In genomic region chr17:47596839-47597164, GRCm38 (mm10) we compare ENCODE assay signal across 8 mouse cellular contexts. TPM values are rescaled to one million over a fixed set of nuclear protein-coding genes. Genes with fewer than 3 reads are reported as not detected.
DNase-seq lines count a peak whose midpoint lies in the region; ATAC-seq and TF ChIP-seq lines count a peak whose summit lies in the region.

No protein-coding gene starts in this region.

- 64% methylated on average over 5 of the region's 5 CpGs for WGBS in heart, embryonic 10.5 days
- 48% methylated on average over 5 of the region's 5 CpGs for WGBS in liver, postnatal 0 days (ENCODE audit: insufficient replicate concordance)

- TF ChIP-seq CTCF in MEL (IDR thresholded peaks at IDR 0.05 in 2 of 3, conservative IDR thresholded peaks at IDR 0.05 in 1 of 3; ENCODE audit: control insufficient read depth in 1 of 3, insufficient read depth in 1 of 3, low read depth in 2 of 3, low read length in 3 of 3, poor library complexity in 1 of 3, severe bottlenecking in 1 of 3) = no peak
- no peak for TF ChIP-seq CTCF in liver, postnatal 0 days (IDR thresholded peaks at IDR 0.05; ENCODE audit: low read depth)

- peak overlapping the region; percentile 96 for H3K4me3 ChIP-seq in heart, embryonic 10.5 days
- no peak overlapping the region for H3K4me3 ChIP-seq in MEL (ENCODE audit: control insufficient read depth in 1 of 2, insufficient read depth in 1 of 2, low read depth in 2 of 2, low read length in 2 of 2)
- H3K4me3 ChIP-seq in liver, postnatal 0 days (ENCODE audit: low read depth, low read length) = peak overlapping the region; percentile 95

- H3K36me3 ChIP-seq in heart, embryonic 10.5 days = peaks cover 63% of the 10 kb centered on the region
- peaks cover 0 to 57% of the 10 kb centered on the region in 2 experiments; a peak in 2 of 4 replicates for H3K36me3 ChIP-seq in MEL (ENCODE audit: control insufficient read depth in 1 of 2, insufficient read depth in 2 of 2, low read length in 2 of 2)
- H3K36me3 ChIP-seq in liver, postnatal 0 days (replicated peaks; ENCODE audit: insufficient read depth, low read length) = peaks cover 52% of the 10 kb centered on the region

- peaks cover 50% of the 10 kb centered on the region for H3K4me1 ChIP-seq in heart, embryonic 10.5 days
- H3K4me1 ChIP-seq in MEL (ENCODE audit: control insufficient read depth in 1 of 2, insufficient read depth in 2 of 2, low read length in 2 of 2) = peaks cover 20 to 67% of the 10 kb centered on the region in 2 experiments
- H3K4me1 ChIP-seq in liver, postnatal 0 days (ENCODE audit: insufficient read depth) = peaks cover 49% of the 10 kb centered on the region

- H3K79me2 ChIP-seq in MEL (ENCODE audit: control insufficient read depth, insufficient read depth, low read length, poor library complexity) = peaks cover 28% of the 10 kb centered on the region

- H3K27me3 ChIP-seq in heart, embryonic 10.5 days (ENCODE audit: insufficient read depth, poor library complexity, severe bottlenecking) = no peaks in the 10 kb centered on the region
- no peaks in the 10 kb centered on the region for H3K27me3 ChIP-seq in MEL (ENCODE audit: control insufficient read depth in 1 of 2, insufficient read depth in 2 of 2, low read length in 2 of 2)
- H3K27me3 ChIP-seq in liver, postnatal 0 days (ENCODE audit: insufficient read depth, low read length) = no peaks in the 10 kb centered on the region

- TF ChIP-seq RAD21 in MEL (IDR thresholded peaks at IDR 0.05; ENCODE audit: low read depth, low read length) = no peak

- no peak for TF ChIP-seq EP300 in MEL (IDR thresholded peaks at IDR 0.05; ENCODE audit: low read depth in 1 of 2, low read length in 2 of 2)
- no peak; the same call in 1 of the 2 replicates for TF ChIP-seq EP300 in liver, postnatal 0 days (IDR thresholded peaks at IDR 0.05; ENCODE audit: low read depth)

- no peak for DNase-seq in heart, embryonic 10.5 days (ENCODE audit: low spot score)
- DNase-seq in heart, postnatal 25 days (ENCODE audit: low spot score) = no peak
- no peak for DNase-seq in MEL (ENCODE audit: low read depth, low spot score)
- peak; percentile 10 to 15 for DNase-seq in heart, postnatal 14 days
- DNase-seq in liver, postnatal 0 days = peak; percentile 30
- DNase-seq in cerebellum, postnatal 4 days (ENCODE audit: low spot score in 2 of 2) = no peak
- no peak for DNase-seq in layer of hippocampus, postnatal 14 days (ENCODE audit: low spot score in 2 of 2)

- H3K9me3 ChIP-seq in heart, embryonic 10.5 days = no peaks in the 10 kb centered on the region
- H3K9me3 ChIP-seq in MEL (replicated peaks; ENCODE audit: insufficient read depth, low read length) = no peaks in the 10 kb centered on the region
- H3K9me3 ChIP-seq in liver, postnatal 0 days (ENCODE audit: low read length) = no peaks in the 10 kb centered on the region

- TF ChIP-seq POLR2A in MEL (IDR thresholded peaks at IDR 0.05; ENCODE audit: control insufficient read depth in 1 of 2, insufficient read depth in 1 of 2, low read depth in 1 of 2, low read length in 2 of 2, poor library complexity in 1 of 2) = no peak

- no peak for ATAC-seq in liver, postnatal 0 days
- ATAC-seq in megakaryocyte-erythroid progenitor cell, adult 5-6 weeks (replicated peaks; ENCODE audit: low FRiP score, low TSS enrichment, poor library complexity, severe bottlenecking) = no peak

- H3K9ac ChIP-seq in MEL (ENCODE audit: control insufficient read depth, low read depth, low read length, poor library complexity, severe bottlenecking) = peak overlapping the region; percentile 92; the same call in 1 of the 2 replicates
- peak overlapping the region; percentile 86 for H3K9ac ChIP-seq in liver, postnatal 0 days (replicated peaks)

- intact Hi-C loops in heart, postnatal 25 days (cut with DNase I) = no loop called here
- intact Hi-C loops in heart, postnatal 14 days (cut with DNase I) = no loop called here

- peak overlapping the region; percentile 86 for H3K4me2 ChIP-seq in liver, postnatal 0 days (ENCODE audit: low read depth, low read length)

- peak overlapping the region; percentile 99 for H3K27ac ChIP-seq in heart, embryonic 10.5 days
- peak overlapping the region; percentile 98 for H3K27ac ChIP-seq in MEL (ENCODE audit: control insufficient read depth, low read depth, low read length)
- H3K27ac ChIP-seq in liver, postnatal 0 days (ENCODE audit: low read depth) = peak overlapping the region; percentile 93

TF ChIP-seq in MEL, 35 proteins besides CTCF, POLR2A, EP300 and RAD21:
- TF ChIP-seq ELF1 (IDR thresholded peaks at IDR 0.05; ENCODE audit: low read depth, low read length) (no peak), TAL1 (IDR thresholded peaks at IDR 0.05; ENCODE audit: low read length) (no peak), ETS1 (IDR thresholded peaks at IDR 0.05; ENCODE audit: low read depth, low read length) (no peak), HCFC1 (IDR thresholded peaks at IDR 0.05; ENCODE audit: low read depth, low read length) (no peak), NRF1 (IDR thresholded peaks at IDR 0.05; ENCODE audit: insufficient read depth, low read depth, low read length, poor library complexity, severe bottlenecking) (no peak)

RNA-seq across cellular contexts. Expression of gene Bysl, which starts 14.5 kb away (rescaled TPM):
- 37.0 and 43.0 TPM in 2 replicates for polyA plus RNA-seq in heart, embryonic 10.5 days (2016; fragmentation: Nextera tagmentation; extraction: Ambion mirVana)
- total RNA-seq in heart, postnatal 25 days (2021) = 10 to 100 TPM; 15.0 to 15.8 TPM
- 60.2 and 69.3 TPM in 2 replicates for total RNA-seq in MEL (2012; rRNA removed)
- 10 to 100 TPM in 1 of 2 experiments, not detected in 1; 85.4 TPM for polyA plus RNA-seq in MEL (2012; ENCODE audit: insufficient read depth in 1 of 2, insufficient read length in 2 of 2, low read depth in 1 of 2, low replicate concordance in 2 of 2, missing spikeins in 1 of 2)
- total RNA-seq in heart, postnatal 14 days (2021) = 10 to 100 TPM; 14.0 to 15.8 TPM
- 8.9 and 10.6 TPM in 2 replicates for polyA plus RNA-seq in liver, postnatal 0 days (2015; fragmentation: Nextera tagmentation; extraction: Ambion mirVana)
- 34.0 and 34.7 TPM in 2 replicates for total RNA-seq in megakaryocyte-erythroid progenitor cell, adult 5-6 weeks (2014; fragmentation: Nextera tagmentation)
- 21.9 and 24.9 TPM in 2 replicates for total RNA-seq in megakaryocyte-erythroid progenitor cell, adult 5-6 weeks (2017)
- 10 to 100 TPM; 17.7 to 21.0 TPM for total RNA-seq in layer of hippocampus, postnatal 14 days (2021)

RNA-seq across cellular contexts. Expression of gene Med20, which starts 14.6 kb away (rescaled TPM):
- 36.5 and 42.8 TPM in 2 replicates for polyA plus RNA-seq in heart, embryonic 10.5 days (2016; fragmentation: Nextera tagmentation; extraction: Ambion mirVana)
- total RNA-seq in heart, postnatal 25 days (2021) = 10 to 100 TPM; 18.3 to 20.1 TPM
- total RNA-seq in MEL (2012; rRNA removed) = 45.9 and 62.6 TPM in 2 replicates
- polyA plus RNA-seq in MEL (2012; ENCODE audit: insufficient read depth in 1 of 2, insufficient read length in 2 of 2, low read depth in 1 of 2, low replicate concordance in 2 of 2, missing spikeins in 1 of 2) = 10 to 100 TPM in 1 of 2 experiments, not detected in 1; 45.7 TPM
- total RNA-seq in heart, postnatal 14 days (2021) = 10 to 100 TPM; 18.7 to 20.8 TPM
- polyA plus RNA-seq in liver, postnatal 0 days (2015; fragmentation: Nextera tagmentation; extraction: Ambion mirVana) = 13.5 and 14.4 TPM in 2 replicates
- 31.7 and 66.0 TPM in 2 replicates for total RNA-seq in megakaryocyte-erythroid progenitor cell, adult 5-6 weeks (2014; fragmentation: Nextera tagmentation)
- 28.2 and 40.4 TPM in 2 replicates for total RNA-seq in megakaryocyte-erythroid progenitor cell, adult 5-6 weeks (2017)
- total RNA-seq in layer of hippocampus, postnatal 14 days (2021) = 10 to 100 TPM; 26.3 to 32.3 TPM

RNA-seq across cellular contexts. Expression of gene Gm20517, which starts 14.6 kb away (rescaled TPM):
- 1.6 and 2.1 TPM in 2 replicates for polyA plus RNA-seq in heart, embryonic 10.5 days (2016; fragmentation: Nextera tagmentation; extraction: Ambion mirVana)
- 1 to 10 TPM; 2.3 to 2.5 TPM for total RNA-seq in heart, postnatal 25 days (2021)
- total RNA-seq in MEL (2012; rRNA removed) = 1.1 and 2.9 TPM in 2 replicates
- 1 to 10 TPM in 1 of 2 experiments, not detected in 1; 1.9 TPM for polyA plus RNA-seq in MEL (2012; ENCODE audit: insufficient read depth in 1 of 2, insufficient read length in 2 of 2, low read depth in 1 of 2, low replicate concordance in 2 of 2, missing spikeins in 1 of 2)
- total RNA-seq in heart, postnatal 14 days (2021) = 1 to 10 TPM; 1.9 to 2.5 TPM
- polyA plus RNA-seq in liver, postnatal 0 days (2015; fragmentation: Nextera tagmentation; extraction: Ambion mirVana) = 0.79 and 0.82 TPM in 2 replicates
- 7.8 and 8.0 TPM in 2 replicates for total RNA-seq in megakaryocyte-erythroid progenitor cell, adult 5-6 weeks (2014; fragmentation: Nextera tagmentation)
- total RNA-seq in megakaryocyte-erythroid progenitor cell, adult 5-6 weeks (2017) = 2.2 and 6.2 TPM in 2 replicates
- total RNA-seq in layer of hippocampus, postnatal 14 days (2021) = 1 to 10 TPM; 6.1 to 6.6 TPM

RNA-seq across cellular contexts. Expression of gene Usp49, which starts 33.7 kb away (rescaled TPM):
- polyA plus RNA-seq in heart, embryonic 10.5 days (2016; fragmentation: Nextera tagmentation; extraction: Ambion mirVana) = 3.2 and 4.5 TPM in 2 replicates
- total RNA-seq in heart, postnatal 25 days (2021) = 1 to 10 TPM; 3.3 to 4.0 TPM
- total RNA-seq in MEL (2012; rRNA removed) = 5.2 and 5.5 TPM in 2 replicates
- 10 to 100 TPM in 1 of 2 experiments, not detected in 1; 16.1 TPM for polyA plus RNA-seq in MEL (2012; ENCODE audit: insufficient read depth in 1 of 2, insufficient read length in 2 of 2, low read depth in 1 of 2, low replicate concordance in 2 of 2, missing spikeins in 1 of 2)
- 1 to 10 TPM; 4.4 to 4.5 TPM for total RNA-seq in heart, postnatal 14 days (2021)
- 1.2 and 1.6 TPM in 2 replicates for polyA plus RNA-seq in liver, postnatal 0 days (2015; fragmentation: Nextera tagmentation; extraction: Ambion mirVana)
- total RNA-seq in megakaryocyte-erythroid progenitor cell, adult 5-6 weeks (2014; fragmentation: Nextera tagmentation) = 13.9 and 21.0 TPM in 2 replicates
- total RNA-seq in megakaryocyte-erythroid progenitor cell, adult 5-6 weeks (2017) = 7.8 and 13.2 TPM in 2 replicates
- total RNA-seq in layer of hippocampus, postnatal 14 days (2021) = 10 to 100 TPM; 12.2 to 13.1 TPM

Comparison
In these comparisons a context has a peak if more than half of its experiments do, and no peak if none do; other contexts are left out.
1. DNase-seq: peak in heart, postnatal 14 days (2 of 2) and liver, postnatal 0 days (single experiment); none in heart, embryonic 10.5 days (single experiment), heart, postnatal 25 days (single experiment), MEL (single experiment), cerebellum, postnatal 4 days (0 of 2) and layer of hippocampus, postnatal 14 days (0 of 2).
2. H3K4me3 ChIP-seq: peak in heart, embryonic 10.5 days (single experiment) and liver, postnatal 0 days (single experiment); none in MEL (0 of 2).
3. Peak in every context shown above with its lines, with median percentiles within 50 percentile points of each other: H3K27ac ChIP-seq.